Mouse (Mus musculus) CH12.LX (cell line): ENCODE measurements around the gene Sema4a. TPM values are rescaled to one million over a fixed set of nuclear protein-coding genes. Genes with fewer than 3 reads are reported as not detected.

Experiments used
- DNase-seq: peaks from one replicate; pipeline ENCODE4 v3.0.0-alpha.2; 2013; ENCODE audit errors: extremely low read depth
- H3K27ac ChIP-seq: 2 replicates; pipeline ENCODE4 v1.5.1; 2012; ENCODE audit warnings: low read depth, mild to moderate bottlenecking, control low read depth, moderate library complexity; ENCODE audit not compliant: insufficient read depth
- H3K27me3 ChIP-seq: replicated peaks from 2 replicates; pipeline ENCODE3; 2012; ENCODE audit warnings: inconsistent platforms
- H3K36me3 ChIP-seq, 2 experiments: replicated peaks in 1 of 2; 2 replicates each; pipeline versions ENCODE3 to v1.6.1; 2012; ENCODE audit warnings: inconsistent platforms in 1 of 2, low read length in 1 of 2, mild to moderate bottlenecking in 1 of 2, mixed read lengths in 1 of 2, moderate library complexity in 1 of 2; ENCODE audit not compliant: control insufficient read depth in 1 of 2, insufficient read depth in 1 of 2
- H3K4me1 ChIP-seq, 2 experiments: 2 replicates each; pipeline ENCODE4 v1.6.1; 2012; ENCODE audit warnings: inconsistent platforms in 1 of 2, moderate library complexity in 1 of 2; ENCODE audit not compliant: insufficient read depth in 2 of 2, control insufficient read depth in 1 of 2
- H3K4me2 ChIP-seq: 2 replicates; pipeline ENCODE4 v1.6.1; 2012; ENCODE audit warnings: low read depth, mild to moderate bottlenecking, control low read depth; ENCODE audit not compliant: poor library complexity, insufficient read depth, severe bottlenecking
- H3K4me3 ChIP-seq, 3 experiments: fragments of 150-350 bp in 1 of 3; sonication (generic) in 1 of 3; replicated peaks in 1 of 3; 2 replicates each; pipeline versions ENCODE3 to v1.5.1; 2011 to 2012; ENCODE audit warnings: low read depth in 2 of 3, low read length in 2 of 3, mild to moderate bottlenecking in 2 of 3, moderate library complexity in 2 of 3, control low read depth in 1 of 3, improper control_type of control experiment in 1 of 3, inconsistent platforms in 1 of 3, mixed read lengths in 1 of 3; ENCODE audit not compliant: poor library complexity in 1 of 3
- H3K79me2 ChIP-seq: replicated peaks from 2 replicates; pipeline ENCODE4 v1.6.1; 2012; ENCODE audit warnings: mild to moderate bottlenecking, moderate library complexity; ENCODE audit not compliant: control insufficient read depth, poor library complexity, insufficient read depth, severe bottlenecking; ENCODE audit errors: extremely low read depth
- H3K9ac ChIP-seq: 2 replicates; pipeline ENCODE4 v1.6.1; 2012; ENCODE audit warnings: low read depth, mild to moderate bottlenecking, control low read depth, moderate library complexity; ENCODE audit not compliant: insufficient read depth
- H3K9me3 ChIP-seq: replicated peaks from 2 replicates; pipeline ENCODE3; 2012; ENCODE audit warnings: low read length, inconsistent platforms, mixed read lengths
- CHD1 ChIP-seq: IDR thresholded peaks from 2 replicates; pipeline ENCODE4 v1.6.1; 2012; ENCODE audit warnings: low read depth, low read length, improper control_type of control experiment, inconsistent platforms
- CTCF ChIP-seq, 2 experiments: IDR thresholded peaks in 1 of 2; conservative IDR thresholded peaks in 1 of 2; 2 replicates each; pipeline ENCODE4 v1.5.1; 2011 to 2012; ENCODE audit warnings: low read depth in 2 of 2, low read length in 2 of 2, improper control_type of control experiment in 1 of 2, inconsistent platforms in 1 of 2, mild to moderate bottlenecking in 1 of 2, moderate library complexity in 1 of 2
- ELF1 ChIP-seq: IDR thresholded peaks from 2 replicates; pipeline ENCODE4 v1.6.1; 2014; ENCODE audit warnings: low read depth, mild to moderate bottlenecking, inconsistent platforms, low read length, improper control_type of control experiment
- ETS1 ChIP-seq: conservative IDR thresholded peaks from 2 replicates; pipeline ENCODE4 v1.6.1; 2012; ENCODE audit warnings: low read depth, mild to moderate bottlenecking, inconsistent platforms, low read length, improper control_type of control experiment, moderate library complexity
- GABPA ChIP-seq: IDR thresholded peaks from 2 replicates; pipeline ENCODE4 v1.6.1; 2012; ENCODE audit warnings: low read depth, low read length, improper control_type of control experiment, inconsistent platforms; ENCODE audit not compliant: insufficient replicate concordance
- IRF4 ChIP-seq: IDR thresholded peaks from 2 replicates; pipeline ENCODE4 v1.6.1; 2014; ENCODE audit warnings: low read depth, mild to moderate bottlenecking, inconsistent platforms, low read length, improper control_type of control experiment
- JUN ChIP-seq: IDR thresholded peaks from 2 replicates; pipeline ENCODE4 v1.6.1; 2011; ENCODE audit warnings: low read depth, mild to moderate bottlenecking, low read length, improper control_type of control experiment, moderate library complexity; ENCODE audit not compliant: insufficient read depth
- JUND ChIP-seq: conservative IDR thresholded peaks from 2 replicates; pipeline ENCODE4 v1.6.1; 2011; ENCODE audit warnings: low read depth, low read length, improper control_type of control experiment
- MAFK ChIP-seq: IDR thresholded peaks from 2 replicates; pipeline ENCODE4 v1.6.1; 2011; ENCODE audit warnings: low read length, improper control_type of control experiment; ENCODE audit not compliant: insufficient replicate concordance
- MAX ChIP-seq: IDR thresholded peaks from 2 replicates; pipeline ENCODE4 v1.6.1; 2011; ENCODE audit warnings: low read length, improper control_type of control experiment
- MAZ ChIP-seq: IDR thresholded peaks from 2 replicates; pipeline ENCODE4 v1.6.1; 2012; ENCODE audit warnings: low read depth, mild to moderate bottlenecking, inconsistent platforms, low read length, improper control_type of control experiment, moderate library complexity
- MYC ChIP-seq: IDR thresholded peaks from 2 replicates; pipeline ENCODE4 v1.6.1; 2011; ENCODE audit warnings: low read depth, mild to moderate bottlenecking, improper control_type of control experiment, low read length
- NELFE ChIP-seq: IDR thresholded peaks from 2 replicates; pipeline ENCODE4 v1.6.1; 2011; ENCODE audit warnings: low read depth, low read length, improper control_type of control experiment
- NRF1 ChIP-seq: IDR thresholded peaks from 2 replicates; pipeline ENCODE4 v1.6.1; 2014; ENCODE audit warnings: low read depth, mild to moderate bottlenecking, inconsistent platforms, low read length, improper control_type of control experiment, moderate library complexity
- PAX5 ChIP-seq: IDR thresholded peaks from 2 replicates; pipeline ENCODE4 v1.6.1; 2012; ENCODE audit warnings: low read length, inconsistent platforms, mixed read lengths
- POLR2A ChIP-seq: IDR thresholded peaks from 2 replicates; pipeline ENCODE4 v1.6.1; 2011; ENCODE audit warnings: low read depth, mild to moderate bottlenecking, improper control_type of control experiment, low read length
- POLR2AphosphoS2 ChIP-seq: IDR thresholded peaks from 2 replicates; pipeline ENCODE4 v1.6.1; 2011; ENCODE audit warnings: low read depth, low read length, improper control_type of control experiment
- RAD21 ChIP-seq: IDR thresholded peaks from 2 replicates; pipeline ENCODE4 v1.6.1; 2011; ENCODE audit warnings: low read depth, mild to moderate bottlenecking, low read length, improper control_type of control experiment, moderate library complexity
- RCOR1 ChIP-seq: conservative IDR thresholded peaks from 2 replicates; pipeline ENCODE4 v1.6.1; 2012; ENCODE audit warnings: low read depth, mild to moderate bottlenecking, inconsistent platforms, low read length, improper control_type of control experiment
- SIN3A ChIP-seq: IDR thresholded peaks from 2 replicates; pipeline ENCODE4 v1.6.1; 2012; ENCODE audit warnings: low read length, improper control_type of control experiment, inconsistent platforms
- TBP ChIP-seq: conservative IDR thresholded peaks from 2 replicates; pipeline ENCODE4 v1.6.1; 2011; ENCODE audit warnings: low read depth, low read length, improper control_type of control experiment
- USF1 ChIP-seq: IDR thresholded peaks from 2 replicates; pipeline ENCODE4 v1.6.1; 2014; ENCODE audit warnings: low read depth, mild to moderate bottlenecking, inconsistent platforms, low read length, improper control_type of control experiment
- USF2 ChIP-seq: conservative IDR thresholded peaks from 2 replicates; pipeline ENCODE4 v1.6.1; 2011; ENCODE audit warnings: low read depth, low read length, improper control_type of control experiment
- ZMIZ1 ChIP-seq: IDR thresholded peaks from 2 replicates; pipeline ENCODE4 v1.6.1; 2012; ENCODE audit warnings: low read depth, mild to moderate bottlenecking, inconsistent platforms, low read length, improper control_type of control experiment
- ZNF384 ChIP-seq: IDR thresholded peaks from 2 replicates; pipeline ENCODE4 v1.6.1; 2012; ENCODE audit warnings: low read depth, low read length, improper control_type of control experiment, inconsistent platforms
- dilution Hi-C: fragments of 300-500 bp; cut with MboI; formaldehyde crosslinking; loops from 2 replicates; pipeline ENCODE4 v1.14.3; 2020; ENCODE audit warnings: low sequenced_read_pairs; ENCODE audit not compliant: extremely low pct_unique_long_range_greater_than_20kb, extremely low pct_ligation_motif_present
- in situ Hi-C: fragments of 300-500 bp; cut with MboI; formaldehyde crosslinking; loops from 3 replicates; pipeline ENCODE4 v1.14.3; 2019; ENCODE audit warnings: low sequenced_read_pairs, low pct_ligation_motif_present, low pct_unique_long_range_greater_than_20kb, mixed read lengths
- polyA plus RNA-seq: library from polyadenylated mRNA; unstranded; fragments of >175 nt; gene quantifications from 2 replicates; pipeline ENCODE4 v1.2.1, GENCODE M21; 2012; ENCODE audit warnings: low read depth; ENCODE audit not compliant: insufficient read length
- total RNA-seq, 2 experiments: library from RNA; depleted of rRNA; stranded (reverse); fragments of 300-350 nt in 1 of 2; fragments of >200 nt in 1 of 2; gene quantifications; 2 replicates each; pipeline ENCODE4 v1.2.3; 2012 to 2014

Sema4a gene
- total and polyA plus RNA-seq, 3 experiments: 3.5 to 7.1 (median 4.7) TPM

GRCm38 (mm10) chr3:88452246-88452645 is 8.7 kb downstream of the Sema4a start:
- Histone ChIP-seq H3K27ac (no peak overlapping the region), H3K4me1 (peaks cover 9 to 44% of the 10 kb centered on the region in 2 experiments)
- dilution Hi-C loops: no loop called here

GRCm38 (mm10) chr3:88450379-88451131 is 10.4 kb downstream of the Sema4a start:
- no peak overlapping the region for H3K4me2 ChIP-seq
- no peaks in the 10 kb centered on the region for H3K79me2 ChIP-seq
- in situ Hi-C loops: no loop called here
- H3K27ac ChIP-seq: no peak overlapping the region
- H3K4me3 ChIP-seq: no peak overlapping the region
- H3K4me1 ChIP-seq: peaks cover 13 to 41% of the 10 kb centered on the region in 2 experiments
- H3K9ac ChIP-seq: no peak overlapping the region
- no peaks in the 10 kb centered on the region for H3K9me3 ChIP-seq
- no peaks in the 10 kb centered on the region for H3K27me3 ChIP-seq
- TF ChIP-seq POLR2AphosphoS2 (no peak), TBP (no peak), RCOR1 (no peak), MAFK (no peak), MAX (no peak), PAX5 (no peak), USF1 (no peak), CHD1 (no peak), IRF4 (no peak), RAD21 (no peak), JUND (no peak), MAZ (no peak), NRF1 (no peak), ELF1 (no peak), MYC (no peak), NELFE (no peak), CTCF (conservative IDR thresholded peaks at IDR 0.05 in 1 of 2, IDR thresholded peaks at IDR 0.05 in 1 of 2; ENCODE audit: low read depth in 2 of 2, low read length in 2 of 2) (no peak), ETS1 (no peak), ZNF384 (no peak)
- TF ChIP-seq, all 38 proteins: peak for 0
- H3K36me3 ChIP-seq: no peaks in the 10 kb centered on the region
- dilution Hi-C loops: no loop called here
- no peak for DNase-seq

More at GRCm38 (mm10) chr3:88452246-88452645, 8.7 kb downstream of the Sema4a start:
- Histone ChIP-seq H3K4me3 (no peak overlapping the region), H3K4me2 (no peak overlapping the region), H3K79me2 (no peaks in the 10 kb centered on the region), H3K9ac (no peak overlapping the region), H3K9me3 (no peaks in the 10 kb centered on the region), H3K36me3 (no peaks in the 10 kb centered on the region), H3K27me3 (no peaks in the 10 kb centered on the region)
- no peak for DNase-seq
- in situ Hi-C loops: no loop called here
- no peak for TF ChIP-seq POLR2A
- TF ChIP-seq ETS1: no peak
- TF ChIP-seq USF1: no peak
- TF ChIP-seq MAFK: no peak
- TF ChIP-seq USF2: no peak
- TF ChIP-seq JUN: no peak
- TF ChIP-seq SIN3A: no peak
- TF ChIP-seq GABPA: no peak
- TF ChIP-seq ZNF384: no peak
- no peak for TF ChIP-seq ZMIZ1
- TF ChIP-seq RAD21: no peak
